Mouse (Mus musculus) MEL (cell line): ENCODE data around the gene Arhgef25.

Experiments used
- MAZ ChIP-seq: IDR thresholded peaks from 2 replicates; pipeline ENCODE4 v1.6.1; 2012; ENCODE audit warnings: low read depth, mild to moderate bottlenecking, inconsistent platforms, low read length, improper control_type of control experiment
- POLR2A ChIP-seq, 2 experiments: IDR thresholded peaks; 2 replicates each; pipeline ENCODE4 v1.6.1; 2011 to 2012; ENCODE audit warnings: low read length in 2 of 2, mild to moderate bottlenecking in 2 of 2, control low read depth in 1 of 2, improper control_type of control experiment in 1 of 2, low read depth in 1 of 2, moderate library complexity in 1 of 2; ENCODE audit not compliant: control insufficient read depth in 1 of 2, insufficient read depth in 1 of 2, poor library complexity in 1 of 2
- UBTF ChIP-seq: IDR thresholded peaks from 2 replicates; pipeline ENCODE4 v1.6.1; 2012; ENCODE audit warnings: low read depth, mild to moderate bottlenecking, inconsistent platforms, low read length, improper control_type of control experiment, moderate library complexity, borderline replicate concordance; ENCODE audit not compliant: insufficient read depth

DNA sequence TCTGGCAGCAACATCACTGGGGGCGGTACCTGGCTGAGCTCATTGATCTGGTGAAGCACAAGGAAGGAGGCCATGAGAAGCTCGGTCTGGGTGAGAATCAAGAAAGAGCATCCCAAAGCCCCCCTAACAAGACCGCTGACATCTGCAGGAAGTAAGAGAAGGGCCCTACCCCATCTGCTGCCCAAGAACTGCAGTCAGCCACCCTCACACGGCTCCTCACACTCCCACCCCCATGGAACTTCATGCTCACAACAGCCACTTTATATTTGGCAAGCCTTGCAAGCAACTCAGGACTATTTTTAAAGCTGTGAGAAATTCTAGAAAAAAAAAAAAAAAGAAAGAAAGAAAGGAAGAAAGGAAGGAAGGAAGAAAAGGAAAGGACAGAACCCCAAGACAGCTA, 19.0 kb upstream of the Arhgef25 start:
- no peak for TF ChIP-seq UBTF
- no peak for TF ChIP-seq POLR2A (IDR thresholded peaks at IDR 0.05; ENCODE audit: control insufficient read depth in 1 of 2, insufficient read depth in 1 of 2, low read depth in 1 of 2, low read length in 2 of 2, poor library complexity in 1 of 2)
- no peak for TF ChIP-seq MAZ
